Mouse (Mus musculus): ENCODE measurements at regions not wholly inside any gene's neighbourhood (a gene's known extent, or its start where the extent isn't known, plus 50 kb on each side); places are given as distances from the start of the nearest gene placed in this dataset.
A peak's percentile ranks its signal among the peaks of the same experiment; 100 is the strongest.

DNA sequence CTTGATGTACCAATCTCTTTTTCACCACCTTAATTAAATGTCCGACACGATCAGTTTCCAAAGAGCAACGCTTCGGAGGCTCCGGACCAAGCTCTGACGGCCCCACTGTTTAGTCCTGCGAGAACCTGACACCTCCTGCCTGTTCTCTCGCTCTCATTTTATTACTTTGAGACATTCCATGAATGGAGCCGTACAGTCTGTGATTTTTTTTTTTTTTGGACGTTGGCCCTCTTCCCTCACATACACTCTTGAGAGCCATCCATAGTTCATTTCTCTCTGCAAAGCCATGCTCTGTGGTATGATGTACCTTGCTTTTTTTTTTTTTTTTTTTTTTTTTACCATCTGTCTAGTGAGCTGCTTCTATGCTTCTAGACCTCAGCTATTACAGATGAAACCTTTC, 106.7 kb downstream of the Nxnl2 start:
- H3K4me3 ChIP-seq, result no peak overlapping the region
- WGBS, result 5% methylated on average over 10 of the region's 10 CpGs
- H3K4me2 ChIP-seq (replicated peaks), result peak overlapping the region; percentile 27

DNA sequence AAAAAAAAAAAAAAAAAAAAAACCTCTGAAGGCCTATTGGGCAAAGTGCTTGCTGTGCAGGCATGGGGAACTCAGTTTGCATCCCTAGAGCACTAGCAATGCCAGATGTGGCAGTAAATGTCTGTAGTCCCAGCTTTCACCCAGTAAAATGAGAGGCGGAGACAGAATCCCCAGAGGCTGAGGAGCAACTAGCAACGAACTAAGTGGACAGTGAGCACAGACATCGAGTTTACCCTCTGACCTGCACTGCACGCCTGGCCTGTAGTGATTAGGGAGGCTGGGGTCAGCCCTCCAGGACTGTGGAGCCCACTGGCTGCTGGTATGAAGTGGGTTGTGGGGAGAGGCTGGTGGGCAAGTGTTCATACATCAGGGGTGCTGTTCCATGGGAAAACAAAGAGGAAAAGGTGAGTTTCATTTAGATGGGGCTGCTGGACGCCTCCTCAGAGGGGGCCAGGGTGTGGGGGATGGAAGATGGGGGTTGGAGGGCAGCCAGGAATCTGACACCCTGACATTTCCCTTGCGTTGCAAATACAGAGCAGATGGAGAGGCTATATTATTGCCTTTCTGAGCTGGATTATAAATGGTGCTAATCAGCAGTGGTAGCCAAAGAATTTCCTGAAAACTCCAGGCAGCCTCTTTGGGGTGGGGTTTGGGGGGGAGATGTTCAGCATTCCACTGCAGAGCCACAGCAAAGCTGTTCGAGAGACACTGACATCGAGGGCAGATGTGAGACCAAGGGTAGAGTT, 109.0 kb downstream of the Nxnl2 start:
- 0 out of 2 replicates have a peak overlapping the region, but pooled peaks have one; percentile 7 for H3K4me3 ChIP-seq
- peak overlapping the region; percentile 54 for H3K4me2 ChIP-seq (replicated peaks)
- H3K27me3 ChIP-seq, result no peaks in the 10 kb centered on the region
- ATAC-seq (ENCODE audit: low FRiP score, low read depth), result peak; percentile 87
- no peaks in the 10 kb centered on the region for H3K36me3 ChIP-seq
- H3K4me1 ChIP-seq, result peaks cover 64% of the 10 kb centered on the region
- peak overlapping the region; percentile 97 for H3K27ac ChIP-seq
- no peak overlapping the region for H3K9ac ChIP-seq
- 4% methylated on average over 8 of the region's 8 CpGs for WGBS
- peaks cover 7% of the 10 kb centered on the region; the same call in 1 of the 2 replicates for H3K9me3 ChIP-seq

More for the DNA sequence above, 106.7 kb downstream of the Nxnl2 start:
- Histone ChIP-seq H3K36me3 (no peaks in the 10 kb centered on the region), H3K9me3 (no peaks in the 10 kb centered on the region), H3K27ac (peak overlapping the region; percentile 97), H3K27me3 (no peaks in the 10 kb centered on the region), H3K9ac (no peak overlapping the region; the same call in 1 of the 2 replicates), H3K4me1 (peaks cover 73% of the 10 kb centered on the region)
- ATAC-seq (ENCODE audit: low FRiP score, low read depth), result peak; percentile 60; the same call in 1 of the 2 replicates

DNA sequence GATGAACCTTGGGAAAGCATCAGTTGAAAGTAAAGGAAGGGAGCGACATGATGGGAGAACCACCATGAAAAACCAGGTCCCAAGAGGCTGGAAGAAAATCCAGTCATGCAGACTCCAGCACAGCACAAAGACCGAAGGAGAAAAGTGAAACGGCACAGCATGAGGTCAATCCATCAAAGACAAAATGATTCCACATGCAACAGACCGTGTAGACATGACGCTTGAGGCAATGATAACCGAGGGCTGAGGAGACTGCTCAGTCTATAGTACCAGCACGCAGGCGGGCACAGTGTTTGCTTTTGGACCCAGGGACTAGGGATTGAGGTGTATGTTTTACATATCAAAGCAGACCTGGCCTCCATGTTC, 109.5 kb downstream of the Nxnl2 start:
- Histone ChIP-seq H3K9ac (no peak overlapping the region), H3K4me3 (no peak overlapping the region), H3K27ac (peak overlapping the region; percentile 97), H3K9me3 (peaks cover 9% of the 10 kb centered on the region; the same call in 1 of the 2 replicates), H3K27me3 (no peaks in the 10 kb centered on the region), H3K36me3 (no peaks in the 10 kb centered on the region), H3K4me2 (replicated peaks) (peak overlapping the region; percentile 54), H3K4me1 (peaks cover 59% of the 10 kb centered on the region)
- WGBS, result 15% methylated on average over 8 of the region's 8 CpGs
- ATAC-seq (ENCODE audit: low FRiP score, low read depth), result peak; percentile 70

DNA sequence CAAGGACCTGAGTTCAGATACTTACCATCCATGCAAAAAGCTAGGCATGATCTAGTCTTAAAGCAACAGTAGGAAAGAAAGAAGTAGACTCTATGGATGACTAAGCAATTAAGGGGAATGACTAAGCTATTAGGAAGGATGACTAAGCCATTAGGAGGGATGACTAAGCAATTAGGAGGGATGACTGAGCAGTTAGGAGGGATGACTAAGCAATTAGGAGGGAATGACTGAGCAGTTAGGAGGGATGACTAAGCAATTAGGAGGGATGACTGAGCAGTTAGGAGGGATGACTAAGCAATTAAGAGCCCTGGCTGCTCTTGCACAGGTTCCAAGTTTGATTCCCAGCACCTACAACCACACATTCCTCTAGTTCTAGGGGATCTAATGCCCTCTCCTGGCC, 113.9 kb downstream of the Nxnl2 start:
- H3K27ac ChIP-seq, result no peak overlapping the region
- H3K36me3 ChIP-seq, result no peaks in the 10 kb centered on the region
- no peak overlapping the region for H3K4me3 ChIP-seq
- peaks cover 12% of the 10 kb centered on the region; the same call in 1 of the 2 replicates for H3K9me3 ChIP-seq
- no peaks in the 10 kb centered on the region for H3K27me3 ChIP-seq
- H3K4me2 ChIP-seq (replicated peaks), result no peak overlapping the region
- no peak for ATAC-seq (ENCODE audit: low FRiP score, low read depth)
- H3K4me1 ChIP-seq, result peaks cover 16% of the 10 kb centered on the region
- H3K9ac ChIP-seq, result no peak overlapping the region

DNA sequence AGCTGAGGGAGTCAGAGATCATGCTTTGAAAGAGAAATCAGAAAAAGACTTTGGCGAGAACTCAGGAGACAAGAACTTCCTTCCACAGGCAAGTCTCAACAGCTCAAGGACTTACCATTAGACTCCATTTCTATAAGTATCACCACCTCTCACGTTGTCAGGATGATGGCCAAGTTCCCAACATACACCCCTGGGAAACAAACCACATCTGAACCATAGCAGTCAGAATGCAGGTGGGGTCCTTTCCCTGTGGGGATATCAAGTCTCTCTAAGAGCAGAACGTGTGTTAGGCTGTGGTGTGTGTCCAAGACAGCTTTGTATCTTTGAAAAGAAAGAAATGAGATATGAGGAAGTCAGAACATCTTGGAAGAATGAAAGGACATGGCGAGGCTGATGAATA, 118.6 kb downstream of the Nxnl2 start:
- Histone ChIP-seq H3K36me3 (no peaks in the 10 kb centered on the region), H3K9me3 (peaks cover 9% of the 10 kb centered on the region; the same call in 1 of the 2 replicates), H3K4me2 (replicated peaks) (no peak overlapping the region), H3K27ac (no peak overlapping the region), H3K9ac (no peak overlapping the region), H3K27me3 (no peaks in the 10 kb centered on the region), H3K4me3 (no peak overlapping the region), H3K4me1 (peaks cover 7% of the 10 kb centered on the region; the same call in 1 of the 2 replicates)
- ATAC-seq (ENCODE audit: low FRiP score, low read depth), result no peak
- WGBS, result 70% methylated on average over 4 of the region's 4 CpGs

DNA sequence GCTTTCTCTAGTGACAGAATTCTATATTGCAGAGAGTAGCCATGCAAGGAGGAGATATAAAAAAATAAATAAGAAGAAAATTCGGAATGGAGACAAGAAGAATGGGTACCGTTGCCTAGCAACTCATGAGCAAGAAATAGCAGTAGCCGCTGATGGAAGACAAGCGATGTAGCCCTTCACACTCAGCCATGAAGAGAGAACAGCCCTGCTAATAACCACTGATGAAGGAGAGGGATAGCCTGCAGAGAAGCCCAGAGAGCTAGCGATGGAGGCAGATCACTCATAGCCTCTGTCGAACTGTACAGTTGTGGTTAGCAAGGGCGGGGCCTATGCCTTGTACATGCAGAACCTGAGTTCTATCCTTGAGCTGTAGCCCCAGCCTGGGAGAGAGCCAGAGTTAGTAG, 118.4 kb upstream of the S1pr3 start:
- Histone ChIP-seq H3K4me2 (replicated peaks) (no peak overlapping the region), H3K9ac (no peak overlapping the region), H3K27ac (no peak overlapping the region), H3K36me3 (no peaks in the 10 kb centered on the region), H3K9me3 (0 out of 2 replicates have a peak, but pooled peaks cover 4% of the 10 kb centered on the region), H3K4me1 (peaks cover 7% of the 10 kb centered on the region; the same call in 1 of the 2 replicates), H3K4me3 (no peak overlapping the region), H3K27me3 (no peaks in the 10 kb centered on the region)
- 89% methylated on average over 7 of the region's 7 CpGs for WGBS
- ATAC-seq (ENCODE audit: low FRiP score, low read depth), result no peak

DNA sequence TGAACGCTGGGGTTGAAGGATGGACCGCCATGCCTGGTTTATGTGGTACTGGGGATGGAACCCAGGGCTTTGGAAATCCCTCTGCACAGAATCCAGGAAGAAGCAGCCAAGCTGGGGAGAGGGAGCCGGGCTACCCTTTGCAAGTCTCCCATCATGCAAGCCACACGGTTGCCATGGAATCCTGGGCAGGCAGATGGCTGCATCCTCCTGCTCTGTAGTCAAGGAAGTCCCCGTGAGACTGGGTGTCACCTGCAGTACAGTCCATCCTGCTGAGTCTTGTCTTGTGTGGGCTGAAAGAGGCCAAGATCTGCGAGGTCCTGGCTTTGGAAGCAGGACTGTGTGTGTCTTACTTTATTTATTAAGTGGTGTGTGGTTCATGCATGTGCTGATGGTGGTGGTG, 117.5 kb upstream of the S1pr3 start:
- H3K27me3 ChIP-seq, result no peaks in the 10 kb centered on the region
- WGBS, result 82% methylated on average over 6 of the region's 6 CpGs
- H3K4me1 ChIP-seq, result peaks cover 11% of the 10 kb centered on the region
- H3K27ac ChIP-seq, result no peak overlapping the region
- H3K9ac ChIP-seq, result no peak overlapping the region
- H3K36me3 ChIP-seq, result no peaks in the 10 kb centered on the region
- H3K9me3 ChIP-seq, result 0 out of 2 replicates have a peak, but pooled peaks cover 4% of the 10 kb centered on the region
- ATAC-seq (ENCODE audit: low FRiP score, low read depth), result no peak
- H3K4me2 ChIP-seq (replicated peaks), result no peak overlapping the region
- no peak overlapping the region for H3K4me3 ChIP-seq

DNA sequence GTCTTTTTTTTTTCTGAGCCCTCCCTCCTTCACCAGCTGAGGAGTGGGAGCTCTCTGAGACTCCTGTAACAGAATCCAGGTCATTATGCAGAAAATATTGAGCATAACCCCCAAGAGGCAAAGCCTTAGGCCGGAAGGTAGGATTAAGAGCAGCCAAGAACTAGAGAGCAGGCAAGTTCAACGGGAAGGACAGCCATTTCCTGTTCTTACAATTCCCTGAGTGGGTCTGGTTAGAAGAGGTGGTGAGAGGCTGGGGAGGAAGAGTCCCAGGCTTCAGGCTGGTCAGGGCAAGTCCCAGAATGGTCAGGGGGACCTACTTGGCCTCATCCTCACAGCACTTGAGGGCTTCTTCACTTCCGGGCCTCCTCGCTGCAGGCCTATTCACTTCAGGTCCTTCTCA, 115.4 kb upstream of the S1pr3 start:
- no peak overlapping the region for H3K4me2 ChIP-seq (replicated peaks)
- H3K4me1 ChIP-seq, result peaks cover 25% of the 10 kb centered on the region
- H3K27me3 ChIP-seq, result no peaks in the 10 kb centered on the region
- no peak for ATAC-seq (ENCODE audit: low FRiP score, low read depth)
- H3K9ac ChIP-seq, result no peak overlapping the region
- peak overlapping the region; percentile 72 for H3K27ac ChIP-seq
- no peaks in the 10 kb centered on the region for H3K36me3 ChIP-seq
- no peak overlapping the region for H3K4me3 ChIP-seq
- 51% methylated on average over 4 of the region's 4 CpGs for WGBS
- 0 out of 2 replicates have a peak, but pooled peaks cover 4% of the 10 kb centered on the region for H3K9me3 ChIP-seq

DNA sequence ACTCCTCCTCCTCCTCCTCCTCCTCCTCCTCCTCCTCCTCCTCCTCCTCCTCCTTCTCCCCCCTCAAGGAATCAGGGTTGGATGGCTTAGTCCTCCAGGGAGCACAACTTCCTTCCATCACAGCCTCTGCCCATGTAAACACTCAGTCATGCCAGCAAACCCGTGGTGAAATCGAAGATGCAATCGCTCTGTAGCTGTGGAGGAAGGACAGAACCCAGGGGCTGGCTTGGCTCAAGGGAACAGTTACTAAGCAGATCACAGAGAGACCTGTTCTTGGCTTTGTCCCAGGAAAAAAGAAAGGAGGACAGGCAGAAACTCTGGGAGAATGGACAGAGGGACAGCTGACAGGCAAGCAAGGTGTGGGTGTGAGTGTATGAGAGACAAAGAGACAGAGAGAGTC, 112.6 kb upstream of the S1pr3 start:
- ATAC-seq (ENCODE audit: low FRiP score, low read depth), result no peak
- H3K36me3 ChIP-seq, result no peaks in the 10 kb centered on the region
- no peaks in the 10 kb centered on the region for H3K9me3 ChIP-seq
- H3K27me3 ChIP-seq, result no peaks in the 10 kb centered on the region
- WGBS, result 64% methylated on average over 3 of the region's 3 CpGs
- no peak overlapping the region for H3K27ac ChIP-seq
- no peak overlapping the region for H3K4me3 ChIP-seq
- peaks cover 25% of the 10 kb centered on the region for H3K4me1 ChIP-seq
- H3K9ac ChIP-seq, result no peak overlapping the region
- H3K4me2 ChIP-seq (replicated peaks), result no peak overlapping the region

DNA sequence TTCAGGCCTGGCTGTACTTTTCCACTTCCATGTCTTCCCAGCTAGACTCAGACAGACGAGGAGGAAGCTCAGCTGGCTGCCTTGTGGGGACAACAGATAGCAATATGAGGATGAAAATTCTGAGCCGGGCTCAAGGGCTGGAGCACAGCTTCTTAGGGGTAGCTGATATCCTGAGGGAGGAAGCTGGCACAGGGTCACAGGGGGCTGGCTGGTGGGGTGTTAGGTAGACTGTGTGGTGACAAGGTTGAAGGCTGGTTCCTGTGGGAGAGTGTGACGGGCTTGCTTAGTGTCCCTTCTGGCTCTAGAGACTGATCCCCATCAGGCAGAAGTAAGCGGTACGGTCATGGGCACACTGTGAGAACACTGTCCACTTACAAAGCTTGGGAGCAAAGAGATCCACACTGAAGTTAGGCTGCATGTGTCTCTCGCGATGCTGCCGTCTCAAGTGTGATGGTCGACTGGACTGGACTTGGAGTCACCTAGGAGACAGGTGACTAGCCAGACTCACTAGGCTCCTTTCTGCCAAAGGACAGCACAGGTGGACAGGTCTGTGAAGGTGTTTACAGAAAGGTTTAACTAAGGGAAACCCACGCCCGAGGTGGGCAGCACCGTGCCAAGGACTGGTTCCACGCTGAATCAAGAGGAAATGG, 111.1 kb upstream of the S1pr3 start:
- H3K9ac ChIP-seq, result no peak overlapping the region
- 93% methylated on average over 13 of the region's 13 CpGs for WGBS
- no peaks in the 10 kb centered on the region for H3K36me3 ChIP-seq
- H3K4me3 ChIP-seq, result no peak overlapping the region
- no peak for ATAC-seq (ENCODE audit: low FRiP score, low read depth)
- H3K4me2 ChIP-seq (replicated peaks), result no peak overlapping the region
- no peaks in the 10 kb centered on the region for H3K9me3 ChIP-seq
- no peaks in the 10 kb centered on the region for H3K27me3 ChIP-seq
- no peak overlapping the region for H3K27ac ChIP-seq
- H3K4me1 ChIP-seq, result peaks cover 25% of the 10 kb centered on the region

DNA sequence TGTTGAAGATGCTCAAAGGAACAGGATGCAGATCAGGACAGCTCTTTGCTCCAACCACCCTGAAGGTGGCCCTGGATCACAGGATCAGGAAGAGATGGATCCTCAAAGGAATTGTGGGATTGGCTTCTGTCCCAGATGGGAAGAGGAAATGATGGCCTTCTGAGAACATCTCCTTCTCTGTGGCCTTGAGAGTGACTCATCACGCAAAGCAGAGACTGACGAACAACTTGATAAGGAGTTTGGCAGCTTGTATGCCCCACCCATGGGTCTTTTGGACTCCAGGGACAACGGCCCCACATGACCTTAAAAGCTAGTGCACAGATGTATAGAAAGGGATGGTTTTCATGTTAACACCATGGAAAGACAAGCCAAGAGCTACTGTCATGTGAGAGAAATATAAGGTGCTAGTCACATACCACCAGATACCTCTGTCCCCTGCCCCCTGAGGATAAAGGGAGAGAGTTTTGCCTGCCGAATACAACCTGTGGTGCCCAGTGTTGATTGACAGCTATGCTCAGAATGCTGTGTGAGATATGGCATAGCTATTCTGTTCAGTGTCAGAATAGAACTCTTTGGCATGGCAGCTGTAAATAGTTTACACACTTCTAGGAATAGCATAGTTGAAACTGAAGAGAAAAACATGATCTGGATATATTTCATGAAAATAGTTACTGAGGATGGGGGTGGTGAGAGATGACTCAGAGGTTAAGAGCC, 109.2 kb upstream of the S1pr3 start:
- no peak overlapping the region for H3K4me3 ChIP-seq
- no peaks in the 10 kb centered on the region for H3K9me3 ChIP-seq
- no peaks in the 10 kb centered on the region for H3K36me3 ChIP-seq
- WGBS, result 86% methylated on average over 4 of the region's 4 CpGs
- H3K4me1 ChIP-seq, result peaks cover 18% of the 10 kb centered on the region
- no peaks in the 10 kb centered on the region for H3K27me3 ChIP-seq
- H3K27ac ChIP-seq, result no peak overlapping the region
- no peak for ATAC-seq (ENCODE audit: low FRiP score, low read depth)
- H3K4me2 ChIP-seq (replicated peaks), result no peak overlapping the region
- no peak overlapping the region for H3K9ac ChIP-seq

DNA sequence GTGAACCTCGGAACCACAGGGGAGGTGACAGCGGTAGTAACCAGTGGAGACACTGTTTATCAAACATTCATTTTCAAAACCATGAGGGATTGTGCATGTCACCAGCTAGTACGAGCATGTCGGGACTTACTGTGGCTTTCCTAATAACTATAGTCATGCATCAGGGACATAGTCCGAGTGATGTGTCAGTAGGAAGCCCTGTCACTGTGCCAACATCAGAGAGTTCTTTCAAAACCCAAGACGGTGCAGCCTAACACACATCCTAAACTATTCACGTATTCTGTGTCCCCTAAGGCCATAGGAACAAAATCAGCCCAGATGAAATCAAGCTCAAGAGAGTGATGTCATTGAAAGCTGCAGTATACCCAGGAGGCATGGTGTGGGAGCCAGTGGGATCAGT, 107.0 kb upstream of the S1pr3 start:
- H3K9ac ChIP-seq, result no peak overlapping the region
- no peaks in the 10 kb centered on the region for H3K36me3 ChIP-seq
- no peak overlapping the region for H3K27ac ChIP-seq
- 83% methylated on average over 7 of the region's 7 CpGs for WGBS
- H3K4me1 ChIP-seq, result peaks cover 8% of the 10 kb centered on the region
- H3K4me2 ChIP-seq (replicated peaks), result no peak overlapping the region
- ATAC-seq (ENCODE audit: low FRiP score, low read depth), result no peak
- no peaks in the 10 kb centered on the region for H3K9me3 ChIP-seq
- H3K4me3 ChIP-seq, result no peak overlapping the region
- H3K27me3 ChIP-seq, result no peaks in the 10 kb centered on the region
